Mouse (Mus musculus): ENCODE results near the gene Inpp5d. TPM values are rescaled to one million over a fixed set of nuclear protein-coding genes. Genes with fewer than 3 reads are reported as not detected.

Gene Inpp5d
- polyA plus RNA-seq, 1 experiment from 2014 or later, result 2.8 TPM

DNA sequence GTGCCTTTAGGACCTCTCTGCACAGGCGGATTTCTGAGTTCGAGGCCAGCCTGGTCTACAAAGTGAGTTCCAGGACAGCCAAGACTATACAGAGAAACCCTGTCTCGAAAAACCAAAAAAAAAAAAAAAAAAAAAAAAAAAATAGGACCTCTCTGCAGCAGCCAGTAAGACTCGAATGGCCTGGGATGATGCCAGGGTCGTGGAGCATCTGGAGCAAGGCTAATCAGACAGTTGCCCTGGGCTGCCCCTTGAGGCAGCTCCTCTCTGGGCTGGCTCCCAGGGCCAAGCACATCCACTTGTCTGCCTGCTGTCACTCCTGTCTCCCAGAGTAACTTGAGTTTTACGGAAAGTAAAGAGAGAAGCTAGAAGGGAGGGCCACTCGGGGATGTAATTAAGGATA lies 24.9 kb downstream of the Inpp5d start:
- Histone ChIP-seq H3K9me3 (ENCODE audit: control insufficient read depth, low read length) (no peaks in the 10 kb centered on the region), H3K9ac (ENCODE audit: low read length) (no peak overlapping the region), H3K4me1 (replicated peaks; ENCODE audit: control insufficient read depth, insufficient read depth) (no peaks in the 10 kb centered on the region), H3K4me3 (ENCODE audit: low read depth, low read length) (no peak overlapping the region), H3K36me3 (ENCODE audit: control insufficient read depth, insufficient read depth, low read length) (no peaks in the 10 kb centered on the region), H3K4me2 (replicated peaks; ENCODE audit: low read depth) (no peak overlapping the region), H3K27me3 (ENCODE audit: control insufficient read depth, insufficient read depth, low read length) (no peaks in the 10 kb centered on the region), H3K27ac (replicated peaks) (no peak overlapping the region)
- ATAC-seq (ENCODE audit: low FRiP score, low TSS enrichment), result no peak
- DNase-seq (ENCODE audit: low spot score), result no peak
- whole genome bisulfite sequencing, result 67% methylated on average over 7 of the region's 7 CpGs
- no peak for TF ChIP-seq CTCF (IDR thresholded peaks at IDR 0.05; ENCODE audit: low read depth)
- TF ChIP-seq EP300 (optimal IDR thresholded peaks at IDR 0.05), result no peak

DNA sequence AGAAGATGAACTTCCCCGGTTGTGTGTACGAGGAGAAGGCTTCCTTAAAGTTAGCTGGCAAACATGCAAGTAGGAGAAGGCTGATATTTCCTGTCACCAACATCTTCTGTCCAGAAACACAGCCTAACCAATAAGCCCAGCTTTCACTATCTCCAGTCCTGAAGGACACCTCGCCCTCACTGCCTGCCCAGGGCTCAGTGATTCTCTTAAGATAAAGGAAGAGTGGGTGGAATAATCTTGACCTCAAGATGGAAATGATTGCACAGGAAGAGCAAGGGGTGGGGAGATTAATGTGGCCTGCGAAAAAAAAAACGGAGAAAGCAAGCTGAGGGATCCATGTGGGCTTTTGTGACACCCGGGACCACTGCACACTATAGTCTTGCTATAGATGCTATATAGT lies 25.6 kb downstream of the Inpp5d start:
- no peak overlapping the region for H3K4me2 ChIP-seq (replicated peaks; ENCODE audit: low read depth)
- no peak overlapping the region for H3K9ac ChIP-seq (ENCODE audit: low read length)
- no peak for TF ChIP-seq EP300 (optimal IDR thresholded peaks at IDR 0.05)
- no peak for TF ChIP-seq CTCF (IDR thresholded peaks at IDR 0.05; ENCODE audit: low read depth)
- H3K27ac ChIP-seq (replicated peaks), result no peak overlapping the region
- no peaks in the 10 kb centered on the region for H3K36me3 ChIP-seq (ENCODE audit: control insufficient read depth, insufficient read depth, low read length)
- WGBS, result 68% methylated on average over 6 of the region's 6 CpGs
- H3K27me3 ChIP-seq (ENCODE audit: control insufficient read depth, insufficient read depth, low read length), result no peaks in the 10 kb centered on the region
- ATAC-seq (ENCODE audit: low FRiP score, low TSS enrichment) (no peak), DNase-seq (ENCODE audit: low spot score) (no peak)
- H3K4me3 ChIP-seq (ENCODE audit: low read depth, low read length), result no peak overlapping the region
- H3K4me1 ChIP-seq (replicated peaks; ENCODE audit: control insufficient read depth, insufficient read depth), result no peaks in the 10 kb centered on the region
- H3K9me3 ChIP-seq (ENCODE audit: control insufficient read depth, low read length), result no peaks in the 10 kb centered on the region

DNA sequence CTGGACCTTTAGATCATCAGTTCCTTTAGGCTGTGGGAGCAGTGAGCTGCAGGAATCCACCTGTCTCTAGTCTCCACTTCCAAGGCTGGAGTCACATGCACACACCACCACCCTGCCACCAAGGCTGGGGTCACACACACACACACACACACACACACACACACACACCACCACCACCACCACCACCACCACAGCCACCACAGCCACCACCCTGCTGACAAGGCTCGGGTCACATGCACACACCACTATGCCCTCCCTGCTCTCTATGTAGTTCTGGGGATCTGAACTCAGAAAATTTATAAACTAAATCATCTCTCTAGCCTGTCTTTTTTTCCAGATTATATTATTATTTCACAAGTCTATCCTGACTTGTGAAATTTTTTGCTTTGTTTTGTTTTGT lies 27.7 kb downstream of the Inpp5d start:
- H3K4me1 ChIP-seq (replicated peaks; ENCODE audit: control insufficient read depth, insufficient read depth), result no peaks in the 10 kb centered on the region
- no peaks in the 10 kb centered on the region for H3K36me3 ChIP-seq (ENCODE audit: control insufficient read depth, insufficient read depth, low read length)
- DNase-seq (ENCODE audit: low spot score) (no peak), ATAC-seq (ENCODE audit: low FRiP score, low TSS enrichment) (no peak)
- no peak overlapping the region for H3K4me2 ChIP-seq (replicated peaks; ENCODE audit: low read depth)
- H3K9ac ChIP-seq (ENCODE audit: low read length), result no peak overlapping the region
- H3K4me3 ChIP-seq (ENCODE audit: low read depth, low read length), result no peak overlapping the region
- 75% methylated on average over 1 of the region's 1 CpGs for WGBS
- no peak overlapping the region for H3K27ac ChIP-seq (replicated peaks)
- no peaks in the 10 kb centered on the region for H3K9me3 ChIP-seq (ENCODE audit: control insufficient read depth, low read length)
- no peak for TF ChIP-seq CTCF (IDR thresholded peaks at IDR 0.05; ENCODE audit: low read depth)
- TF ChIP-seq EP300 (optimal IDR thresholded peaks at IDR 0.05), result no peak
- no peaks in the 10 kb centered on the region for H3K27me3 ChIP-seq (ENCODE audit: control insufficient read depth, insufficient read depth, low read length)

DNA sequence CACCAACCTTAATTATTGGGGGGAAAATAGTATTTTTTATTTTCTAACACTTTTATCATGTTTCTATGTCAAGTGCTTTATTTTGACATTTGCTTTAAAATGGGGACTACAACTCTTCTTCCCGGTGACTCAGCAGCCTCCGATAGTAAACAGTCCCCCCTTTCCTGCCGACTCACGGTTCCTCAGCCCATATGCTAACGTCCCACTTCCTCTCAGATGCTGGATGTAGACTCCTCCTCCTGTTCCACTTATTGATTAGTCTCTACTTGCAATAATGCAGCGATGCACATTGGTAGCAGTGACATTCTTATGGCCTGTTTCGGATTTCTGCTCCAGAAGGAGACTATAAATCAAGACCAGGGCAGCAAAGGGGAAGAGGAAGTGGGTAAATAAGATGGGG lies 28.5 kb downstream of the Inpp5d start:
- Histone ChIP-seq H3K9ac (ENCODE audit: low read length) (no peak overlapping the region), H3K4me2 (replicated peaks; ENCODE audit: low read depth) (no peak overlapping the region), H3K27me3 (ENCODE audit: control insufficient read depth, insufficient read depth, low read length) (no peaks in the 10 kb centered on the region), H3K4me1 (replicated peaks; ENCODE audit: control insufficient read depth, insufficient read depth) (no peaks in the 10 kb centered on the region), H3K27ac (replicated peaks) (no peak overlapping the region), H3K36me3 (ENCODE audit: control insufficient read depth, insufficient read depth, low read length) (no peaks in the 10 kb centered on the region), H3K9me3 (ENCODE audit: control insufficient read depth, low read length) (no peaks in the 10 kb centered on the region), H3K4me3 (ENCODE audit: low read depth, low read length) (no peak overlapping the region)
- TF ChIP-seq CTCF (IDR thresholded peaks at IDR 0.05; ENCODE audit: low read depth), result no peak
- no peak for TF ChIP-seq EP300 (optimal IDR thresholded peaks at IDR 0.05)
- ATAC-seq (ENCODE audit: low FRiP score, low TSS enrichment) (no peak), DNase-seq (ENCODE audit: low spot score) (no peak)
- 53% methylated on average over 7 of the region's 7 CpGs for WGBS

DNA sequence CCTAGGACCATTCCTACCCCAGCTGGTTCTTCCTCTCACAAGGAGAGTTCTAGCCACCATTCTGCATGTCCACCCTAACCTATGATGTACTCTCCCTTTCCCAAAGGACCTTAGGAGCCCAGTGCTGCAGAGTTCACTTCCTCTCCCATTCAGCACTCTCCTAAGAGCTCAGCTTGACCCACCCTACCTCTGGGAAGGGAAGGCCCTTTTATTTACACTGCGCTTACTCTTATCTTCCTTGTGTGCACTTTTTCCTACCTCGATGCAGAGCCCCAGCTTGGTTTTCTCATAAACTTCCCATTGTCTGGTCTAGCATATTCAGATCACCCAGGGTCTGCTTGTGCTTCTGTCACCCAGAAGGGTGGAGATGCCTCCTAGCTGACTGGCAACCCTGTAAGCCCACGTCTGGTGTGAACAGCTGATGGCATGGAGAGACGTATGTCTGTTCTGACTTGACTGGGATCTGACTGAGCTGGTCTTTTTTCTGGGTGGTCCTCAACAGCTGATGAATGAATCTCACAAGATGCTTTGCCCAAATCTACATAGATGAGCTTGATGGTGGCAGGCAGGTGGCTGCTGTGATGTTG lies 29.2 kb downstream of the Inpp5d start:
- Histone ChIP-seq H3K36me3 (ENCODE audit: control insufficient read depth, insufficient read depth, low read length) (no peaks in the 10 kb centered on the region), H3K9ac (ENCODE audit: low read length) (no peak overlapping the region), H3K4me1 (replicated peaks; ENCODE audit: control insufficient read depth, insufficient read depth) (no peaks in the 10 kb centered on the region), H3K9me3 (ENCODE audit: control insufficient read depth, low read length) (no peaks in the 10 kb centered on the region), H3K4me3 (ENCODE audit: low read depth, low read length) (no peak overlapping the region), H3K4me2 (replicated peaks; ENCODE audit: low read depth) (no peak overlapping the region), H3K27ac (replicated peaks) (no peak overlapping the region), H3K27me3 (ENCODE audit: control insufficient read depth, insufficient read depth, low read length) (no peaks in the 10 kb centered on the region)
- no peak; the same call in 1 of the 2 replicates for ATAC-seq (ENCODE audit: low FRiP score, low TSS enrichment)
- WGBS, result 47% methylated on average over 4 of the region's 4 CpGs
- TF ChIP-seq EP300 (optimal IDR thresholded peaks at IDR 0.05) (no peak), CTCF (IDR thresholded peaks at IDR 0.05; ENCODE audit: low read depth) (no peak)
- DNase-seq (ENCODE audit: low spot score), result no peak

DNA sequence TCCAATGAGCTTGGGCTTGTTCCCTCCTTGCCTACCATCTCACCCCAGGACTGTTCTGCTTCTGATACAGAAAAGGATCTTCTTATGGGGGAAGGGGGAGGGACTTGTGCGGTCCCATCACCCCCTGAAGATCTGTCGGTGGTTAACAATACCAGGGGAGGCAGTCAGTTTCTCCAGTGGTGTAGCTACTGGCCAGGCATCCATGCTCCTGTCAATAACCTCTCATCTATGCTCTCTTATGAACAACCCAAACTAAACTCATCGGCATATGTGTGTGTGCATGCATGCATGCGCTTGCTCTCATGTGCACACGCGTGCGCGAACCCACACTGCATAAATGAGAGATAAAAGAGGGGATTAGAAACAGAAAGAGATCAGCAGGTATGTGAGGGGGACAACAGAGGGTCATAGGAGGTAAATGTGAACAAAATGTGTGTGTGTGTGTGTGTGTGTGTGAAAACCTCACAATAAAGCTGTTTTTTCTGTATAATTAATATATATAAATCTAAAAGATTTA lies 29.9 kb downstream of the Inpp5d start:
- Histone ChIP-seq H3K9me3 (ENCODE audit: control insufficient read depth, low read length) (no peaks in the 10 kb centered on the region), H3K4me2 (replicated peaks; ENCODE audit: low read depth) (no peak overlapping the region), H3K27ac (replicated peaks) (no peak overlapping the region), H3K27me3 (ENCODE audit: control insufficient read depth, insufficient read depth, low read length) (no peaks in the 10 kb centered on the region), H3K4me3 (ENCODE audit: low read depth, low read length) (no peak overlapping the region), H3K4me1 (replicated peaks; ENCODE audit: control insufficient read depth, insufficient read depth) (no peaks in the 10 kb centered on the region), H3K9ac (ENCODE audit: low read length) (no peak overlapping the region), H3K36me3 (ENCODE audit: control insufficient read depth, insufficient read depth, low read length) (no peaks in the 10 kb centered on the region)
- no peak for DNase-seq (ENCODE audit: low spot score)
- no peak for ATAC-seq (ENCODE audit: low FRiP score, low TSS enrichment)
- WGBS, result 90% methylated on average over 8 of the region's 8 CpGs
- TF ChIP-seq EP300 (optimal IDR thresholded peaks at IDR 0.05) (no peak), CTCF (IDR thresholded peaks at IDR 0.05; ENCODE audit: low read depth) (no peak)
